Mouse (Mus musculus): ENCODE data around the gene Kcnh2.
A peak's percentile ranks its signal among the peaks of the same experiment; 100 is the strongest.

The Kcnh2 gene

GRCm38 (mm10) chr5:24346313-24346712, 5.1 kb downstream of the Kcnh2 start:
- DNase-seq (ENCODE audit: low read depth): peak; percentile 8

GRCm38 (mm10) chr5:24344477-24345051, 6.8 kb downstream of the Kcnh2 start:
- DNase-seq (ENCODE audit: low read depth): peak; percentile 82

GRCm38 (mm10) chr5:24343977-24344436, 7.4 kb downstream of the Kcnh2 start:
- no peak for DNase-seq (ENCODE audit: low read depth)

GRCm38 (mm10) chr5:24343379-24343778, 8.0 kb downstream of the Kcnh2 start:
- no peak for DNase-seq (ENCODE audit: low read depth)

- DNase-seq (ENCODE audit: low read depth): no peak
These were observed 8.4 kb downstream of the Kcnh2 start for GRCm38 (mm10) chr5:24342966-24343365.

- DNase-seq (ENCODE audit: low read depth): no peak
These were observed 9.0 kb downstream of the Kcnh2 start for GRCm38 (mm10) chr5:24342205-24342963.

GRCm38 (mm10) chr5:24337821-24338220, 13.6 kb downstream of the Kcnh2 start:
- DNase-seq (ENCODE audit: low read depth): no peak

- no peak for DNase-seq (ENCODE audit: low read depth)
These were observed 14.0 kb downstream of the Kcnh2 start for GRCm38 (mm10) chr5:24337366-24337765.

- peak; percentile 59 for DNase-seq (ENCODE audit: low read depth)
These were observed 15.4 kb downstream of the Kcnh2 start for GRCm38 (mm10) chr5:24335888-24336511.

- no peak for DNase-seq (ENCODE audit: low read depth)
These were observed 16.7 kb downstream of the Kcnh2 start for GRCm38 (mm10) chr5:24334749-24335148.

GRCm38 (mm10) chr5:24332401-24332800, 19.0 kb downstream of the Kcnh2 start:
- DNase-seq (ENCODE audit: low read depth): no peak

- DNase-seq (ENCODE audit: low read depth): no peak
These were observed 21.5 kb downstream of the Kcnh2 start for GRCm38 (mm10) chr5:24329965-24330298.

- no peak for DNase-seq (ENCODE audit: low read depth)
These were observed 22.0 kb downstream of the Kcnh2 start for GRCm38 (mm10) chr5:24329212-24329964.

- no peak for DNase-seq (ENCODE audit: low read depth)
These were observed 22.6 kb downstream of the Kcnh2 start for GRCm38 (mm10) chr5:24328813-24329211.

- no peak for DNase-seq (ENCODE audit: low read depth)
These were observed 24.5 kb downstream of the Kcnh2 start for GRCm38 (mm10) chr5:24326842-24327417.

GRCm38 (mm10) chr5:24326166-24326841, 25.1 kb downstream of the Kcnh2 start:
- no peak for DNase-seq (ENCODE audit: low read depth)

- no peak for DNase-seq (ENCODE audit: low read depth)
These were observed 26.2 kb downstream of the Kcnh2 start for GRCm38 (mm10) chr5:24325251-24325650.

GRCm38 (mm10) chr5:24321711-24322682, 29.4 kb downstream of the Kcnh2 start:
- DNase-seq (ENCODE audit: low read depth): no peak

GRCm38 (mm10) chr5:24320894-24321293, 30.5 kb downstream of the Kcnh2 start:
- no peak for DNase-seq (ENCODE audit: low read depth)

- DNase-seq (ENCODE audit: low read depth): no peak
These were observed 31.0 kb downstream of the Kcnh2 start for GRCm38 (mm10) chr5:24320467-24320813.
